In genomic region chr6:144689076-144689475, GRCm38 (mm10) we compare ENCODE assay signal across 13 mouse cellular contexts.
"Had no signal": no experiment of that assay in that cellular context is flagged by ENCODE, and none has a peak within 500 bp of the region (broad histone marks: within the 10 kb centered on the region; RNA-seq: fewer than 3 reads in every experiment).

No protein-coding gene starts in this region.

- H3K4me1 ChIP-seq: limb, embryonic 15.5 days; midbrain, embryonic 10.5 days; neural tube, embryonic 12.5 days had no signal

- H3K4me3 ChIP-seq: left cerebral cortex, adult 2 months; limb, embryonic 15.5 days; liver, embryonic 12.5 days; midbrain, embryonic 10.5 days; neural tube, embryonic 12.5 days had no signal

- H3K9me3 ChIP-seq: limb, embryonic 15.5 days; liver, embryonic 12.5 days; midbrain, embryonic 10.5 days; neural tube, embryonic 12.5 days had no signal

- H3K36me3 ChIP-seq: limb, embryonic 15.5 days; liver, embryonic 12.5 days; midbrain, embryonic 10.5 days; neural tube, embryonic 12.5 days had no signal

- H3K4me2 ChIP-seq: limb, embryonic 15.5 days; liver, embryonic 12.5 days; neural tube, embryonic 12.5 days had no signal

- H3K9ac ChIP-seq: limb, embryonic 15.5 days; liver, embryonic 12.5 days; neural tube, embryonic 12.5 days had no signal

- H3K27ac ChIP-seq: left cerebral cortex, adult 2 months; limb, embryonic 15.5 days; liver, embryonic 12.5 days; midbrain, embryonic 10.5 days; neural tube, embryonic 12.5 days; stomach, postnatal 0 days had no signal

- H3K27me3 ChIP-seq: limb, embryonic 15.5 days; liver, embryonic 12.5 days; neural tube, embryonic 12.5 days had no signal

- DNase-seq: kidney, postnatal 10 days; lung, postnatal 36 days; midbrain, embryonic 14.5 days; retina, postnatal 1 day; right cerebral cortex, postnatal 4 days; spleen, adult 18-20 months; thymus, postnatal 4 days had no signal

- ATAC-seq: liver, embryonic 12.5 days had no signal
